Mouse (Mus musculus) T-helper 17 cell (primary cell): ENCODE data around the gene Kctd2.

ENCODE experiments used
- in situ Hi-C, 2 experiments: fragments of 300-600 bp; cut with MboI, MseI; formaldehyde crosslinking; loops; 1 replicate in 1 of 2; 2 replicates in 1 of 2; pipeline ENCODE4 v1.15.1; 2025; ENCODE audit warnings: high pct_unique_total_duplicates in 2 of 2

Gene Kctd2

GRCm38 (mm10) chr11:115400126-115400525, 19.8 kb upstream of the Kctd2 start:
- in situ Hi-C loops: loop anchor here in 1 of 2 experiments (25.0 kb wide), 1 partner anchor 1738 kb away; the partner anchor contains the start of gene Slc39a11

- in situ Hi-C loops: loop anchor here in 1 of 2 experiments (25.0 kb wide), 1 partner anchor 1739 kb away; the partner anchor contains the start of gene Slc39a11
Observed at GRCm38 (mm10) chr11:115400630-115401391, 19.1 kb upstream of the Kctd2 start.

DNA sequence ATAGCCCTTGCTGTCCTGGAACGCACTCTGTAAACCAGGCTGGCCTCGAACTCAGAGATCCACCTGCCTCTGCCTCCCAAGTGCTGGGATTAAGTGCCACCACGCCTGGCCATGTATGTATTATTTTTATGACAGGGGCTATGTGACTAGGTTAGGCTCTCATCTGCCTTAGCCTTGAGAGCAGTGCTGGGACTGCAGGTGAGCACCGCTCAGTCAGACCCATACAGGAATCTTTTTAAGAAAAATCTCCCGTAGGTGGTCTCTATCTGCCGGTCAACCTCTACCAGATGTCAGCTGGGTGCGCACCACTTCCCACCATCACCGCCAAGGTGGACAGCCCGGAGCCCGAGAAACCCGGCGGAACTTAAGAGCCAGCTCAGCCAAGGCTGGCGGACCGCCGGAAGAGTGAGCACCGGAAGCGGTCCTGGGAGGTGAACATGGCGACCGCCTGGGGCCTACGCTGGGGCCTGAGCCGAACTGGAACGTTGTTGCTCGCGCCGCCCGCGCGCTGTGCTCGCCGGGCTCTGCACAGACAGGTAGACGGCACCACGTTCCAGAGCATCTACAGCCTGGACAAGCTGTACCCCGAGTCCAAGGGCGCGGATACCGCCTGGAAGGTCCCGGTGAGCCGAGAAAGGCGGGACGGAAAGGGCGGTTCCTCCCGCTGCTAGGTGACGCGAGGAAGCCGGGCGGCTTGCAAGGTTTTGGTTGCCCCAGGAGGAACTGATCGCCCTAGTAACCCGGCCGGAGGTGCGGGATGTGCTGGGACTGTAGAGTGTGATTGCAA, 16.4 kb upstream of the Kctd2 start, which contains the start of gene Mrpl58:
TSS of gene Mrpl58 (plus strand) at position 415 of the 787 bp plus-strand sequence.
- in situ Hi-C loops: loop anchor here in 1 of 2 experiments (25.0 kb wide), 1 partner anchor 1741 kb away; the partner anchor contains the start of gene Slc39a11

DNA sequence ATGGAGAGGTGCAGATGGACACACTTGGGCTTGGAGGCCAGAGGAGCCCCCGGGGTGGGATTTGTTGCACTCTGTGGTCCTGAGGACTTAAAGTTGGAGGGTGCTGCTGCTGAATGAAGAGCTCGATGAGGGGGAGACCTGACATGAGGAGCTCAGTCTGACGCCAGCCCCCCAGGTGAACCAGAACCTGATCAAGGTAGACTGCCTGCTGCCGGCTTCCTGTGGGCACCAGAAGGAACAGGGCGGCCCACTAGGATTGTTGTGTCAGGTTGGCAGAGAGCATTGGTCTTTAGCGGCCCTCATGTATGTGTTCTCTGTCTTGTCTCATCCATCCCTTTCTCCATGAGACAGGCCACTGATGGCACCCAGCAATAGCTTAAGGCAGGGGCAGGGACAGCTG, 14.2 kb upstream of the Kctd2 start:
- in situ Hi-C loops: loop anchor here in 1 of 2 experiments (25.0 kb wide), 1 partner anchor 1743 kb away; the partner anchor contains the start of gene Slc39a11

- in situ Hi-C loops: loop anchor here in 1 of 2 experiments (25.0 kb wide), 1 partner anchor 1745 kb away; the partner anchor contains the start of gene Slc39a11
Observed at GRCm38 (mm10) chr11:115406858-115407401, 13.0 kb upstream of the Kctd2 start.

DNA sequence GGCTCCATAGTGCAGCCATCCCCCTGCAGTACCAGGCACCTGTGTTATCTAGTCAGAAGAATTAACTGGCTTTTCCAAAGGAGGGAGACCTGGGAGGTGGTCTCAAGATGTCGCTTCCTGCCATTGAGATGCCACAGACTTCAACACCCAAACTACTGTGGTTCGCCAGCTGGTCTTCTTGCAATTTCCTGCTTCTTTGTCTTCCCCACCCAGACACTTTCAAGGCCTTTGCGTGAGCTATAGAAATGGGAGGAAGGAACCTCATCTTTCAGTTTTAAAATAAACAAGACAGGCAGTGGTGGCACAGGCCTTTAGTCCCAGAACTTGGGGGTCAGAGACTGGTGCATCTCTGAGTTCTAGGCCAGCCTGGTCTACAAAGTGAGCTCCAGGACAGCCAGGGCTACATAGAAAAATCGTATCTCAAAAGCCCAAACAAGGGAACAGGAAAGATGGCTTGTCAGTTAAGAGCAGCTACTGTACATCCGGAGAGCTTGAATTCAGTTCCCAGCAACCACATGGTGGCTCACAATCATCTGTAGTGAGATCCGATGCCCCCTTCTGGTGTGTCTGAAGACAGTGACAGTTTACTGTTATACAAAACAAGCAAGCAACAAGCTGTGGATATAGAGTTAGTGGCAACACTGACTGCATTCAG, 11.5 kb upstream of the Kctd2 start:
- in situ Hi-C loops: loop anchor here in 1 of 2 experiments (25.0 kb wide), 1 partner anchor 1746 kb away; the partner anchor contains the start of gene Slc39a11

DNA sequence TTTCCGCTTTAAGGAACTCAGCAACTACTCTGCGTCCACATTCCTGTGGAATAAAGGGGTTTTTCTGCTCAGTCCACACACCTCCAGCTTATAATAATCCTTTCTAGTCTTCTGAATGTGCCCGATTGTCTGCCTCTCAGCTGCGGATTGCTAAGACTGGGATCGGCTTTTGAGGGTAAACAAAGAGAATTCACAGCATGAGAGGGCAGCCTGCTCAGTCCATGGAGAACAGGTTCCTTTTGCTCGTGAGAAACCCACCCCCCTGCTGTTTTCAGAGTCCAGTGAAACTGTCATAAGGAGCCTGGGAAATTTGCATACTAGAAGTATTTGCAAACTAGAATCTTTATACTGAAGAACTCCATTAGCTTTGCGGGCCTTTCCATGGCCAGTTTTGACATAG, 10.4 kb upstream of the Kctd2 start:
- in situ Hi-C loops: loop anchor here in 1 of 2 experiments (25.0 kb wide), 1 partner anchor 1747 kb away; the partner anchor contains the start of gene Slc39a11

- in situ Hi-C loops: loop anchor here (10.0 to 25.0 kb wide), 2 partner anchors 54 to 1758 kb away; partner anchors contain the start of genes Armc7 (in 1 of the 2) and Slc39a11 (in 1 of the 2)
Observed at GRCm38 (mm10) chr11:115420336-115421190, 635 bp downstream of the Kctd2 start.

DNA sequence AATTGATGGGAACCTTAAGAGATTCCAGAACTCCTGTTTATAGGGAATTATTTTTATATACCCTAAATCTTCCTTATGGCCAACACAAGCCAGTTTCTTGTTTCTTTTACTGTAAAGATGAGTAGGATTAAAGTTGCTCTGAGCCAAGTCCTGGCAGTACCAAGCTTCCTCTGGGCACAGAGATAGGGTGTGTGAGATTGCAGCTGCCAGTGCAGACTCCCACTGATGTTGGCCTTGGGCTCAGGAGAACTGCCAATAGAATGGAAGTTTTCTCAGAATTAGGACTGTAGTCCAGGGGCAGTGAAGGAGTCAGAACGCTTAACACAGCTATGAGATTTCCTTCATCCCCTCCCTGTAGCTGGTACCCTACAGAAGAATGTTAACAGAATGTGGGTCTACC, 1.4 kb downstream of the Kctd2 start:
- in situ Hi-C loops: loop anchor here (10.0 to 25.0 kb wide), 2 partner anchors 53 to 1759 kb away; partner anchors contain the start of genes Armc7 (in 1 of the 2) and Slc39a11 (in 1 of the 2)

GRCm38 (mm10) chr11:115421972-115422371, 2.0 kb downstream of the Kctd2 start:
- in situ Hi-C loops: loop anchor here (10.0 to 25.0 kb wide), 2 partner anchors 53 to 1760 kb away; partner anchors contain the start of genes Armc7 (in 1 of the 2) and Slc39a11 (in 1 of the 2)

DNA sequence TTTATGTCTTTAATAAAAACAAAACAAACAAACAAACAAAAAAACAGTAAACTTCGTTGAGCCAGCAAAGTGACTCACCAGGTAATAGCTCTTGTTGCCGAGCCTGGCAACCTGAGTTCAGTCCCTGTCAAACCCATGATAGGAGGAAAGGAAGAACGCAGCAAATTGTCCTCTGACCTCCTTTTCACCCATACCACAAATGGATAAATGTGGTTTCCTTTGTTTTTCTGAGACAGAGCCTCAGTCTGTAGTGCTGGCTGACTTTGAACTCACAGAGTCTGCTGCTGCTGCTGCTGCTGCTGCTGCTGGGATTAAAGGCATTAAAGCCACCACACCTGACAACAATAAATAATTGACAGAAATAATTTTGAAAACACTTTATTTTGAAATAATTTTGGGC, 3.2 kb downstream of the Kctd2 start:
- in situ Hi-C loops: loop anchor here (10.0 to 25.0 kb wide), 2 partner anchors 52 to 1761 kb away; partner anchors contain the start of genes Armc7 (in 1 of the 2) and Slc39a11 (in 1 of the 2)

- in situ Hi-C loops: loop anchor here (10.0 to 25.0 kb wide), 2 partner anchors 50 to 1762 kb away; partner anchors contain the start of genes Armc7 (in 1 of the 2) and Slc39a11 (in 1 of the 2)
Observed at GRCm38 (mm10) chr11:115424666-115425065, 4.7 kb downstream of the Kctd2 start.

DNA sequence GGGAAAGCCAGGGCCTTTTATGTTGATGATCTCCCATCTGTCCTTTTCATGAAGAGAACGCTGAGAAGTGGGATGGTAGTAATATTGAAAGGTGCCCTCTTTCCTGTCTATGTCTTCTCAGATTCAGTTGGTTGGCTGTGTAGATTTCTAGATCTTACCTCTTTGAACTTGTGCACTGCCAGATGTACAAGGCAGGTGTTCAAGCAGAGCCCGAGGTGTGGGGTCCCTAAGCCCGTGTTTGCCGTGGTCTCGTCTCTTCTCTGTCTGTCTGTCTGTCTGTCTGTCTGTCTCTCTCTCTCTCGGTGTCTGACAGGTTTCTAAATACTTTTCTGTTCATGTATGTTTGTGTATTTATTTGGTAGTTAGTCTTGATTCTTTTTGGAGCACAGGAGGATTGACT, 5.7 kb downstream of the Kctd2 start:
- in situ Hi-C loops: loop anchor here in 1 of 2 experiments (10.0 kb wide), 1 partner anchor 49 kb away; the partner anchor contains the start of gene Armc7

- in situ Hi-C loops: loop anchor here in 1 of 2 experiments (10.0 kb wide), 1 partner anchor 47 kb away; the partner anchor contains the start of gene Armc7
Observed at GRCm38 (mm10) chr11:115427482-115428331, 7.8 kb downstream of the Kctd2 start.

DNA sequence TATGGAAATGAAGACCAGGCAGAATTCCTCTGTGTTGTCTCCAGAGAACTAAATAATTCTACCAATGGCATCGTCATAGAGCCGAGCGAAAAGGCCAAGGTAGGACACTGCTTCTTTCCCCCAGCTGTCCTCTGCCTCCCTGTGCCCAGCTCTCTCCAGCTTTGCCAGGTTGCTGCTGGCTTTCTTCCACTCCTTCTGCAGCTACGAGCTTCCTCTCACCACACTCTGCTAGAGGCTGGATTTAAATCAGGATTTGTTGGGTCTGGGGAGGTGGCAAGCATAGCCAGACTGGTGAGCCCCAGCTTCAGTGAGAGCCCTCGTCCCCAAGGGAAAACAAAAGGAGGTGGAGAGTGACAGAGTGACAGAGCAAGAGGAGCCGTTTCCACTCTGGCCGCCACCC, 9.4 kb downstream of the Kctd2 start:
- in situ Hi-C loops: loop anchor here in 1 of 2 experiments (10.0 kb wide), 1 partner anchor 45 kb away; the partner anchor contains the start of gene Armc7

DNA sequence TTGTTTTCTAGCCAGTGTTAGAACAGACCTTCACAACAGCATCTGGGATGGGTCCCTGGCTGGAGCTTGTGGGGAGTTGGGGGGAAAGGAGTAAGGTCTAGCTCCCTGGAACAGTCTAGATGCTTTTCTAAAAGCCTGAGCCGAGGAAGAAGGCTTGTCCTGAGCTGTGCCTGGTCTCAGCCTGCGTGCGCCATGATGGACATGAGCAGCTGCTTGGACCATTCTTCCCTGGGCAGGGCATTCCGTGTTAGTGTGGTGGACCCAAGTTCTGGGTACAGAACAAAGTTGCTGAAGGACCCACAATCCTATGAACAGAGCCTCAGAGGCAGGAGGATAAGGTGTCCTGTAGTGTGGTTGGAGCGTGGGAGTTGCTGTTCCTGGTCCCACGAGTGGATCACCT, 10.6 kb downstream of the Kctd2 start:
- in situ Hi-C loops: no loop called here

GRCm38 (mm10) chr11:115432814-115433213, 12.9 kb downstream of the Kctd2 start:
- in situ Hi-C loops: no loop called here

DNA sequence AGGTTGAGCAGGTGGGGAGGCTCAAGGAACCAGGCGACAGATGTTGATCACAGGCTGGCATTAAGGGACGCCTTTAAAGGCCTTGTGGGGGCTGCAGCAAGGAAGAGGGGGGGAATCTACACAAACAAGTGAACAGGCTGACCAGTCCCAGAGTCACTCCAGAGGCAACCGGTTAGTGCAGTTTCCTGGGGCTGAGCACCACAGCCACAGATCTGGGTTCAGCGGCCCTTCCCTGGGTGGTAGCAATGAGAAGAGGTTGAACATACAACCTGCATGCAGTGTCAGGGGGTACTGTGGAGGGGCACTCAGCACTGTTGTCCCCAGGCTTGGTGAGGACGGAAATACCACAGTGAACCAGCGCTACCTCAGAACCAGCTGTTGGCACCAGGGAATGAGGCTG, 13.4 kb downstream of the Kctd2 start:
- in situ Hi-C loops: no loop called here
